Mouse (Mus musculus): ENCODE results near the gene Snx17. TPM values are rescaled to one million over a fixed set of nuclear protein-coding genes. Genes with fewer than 3 reads are reported as not detected.

Gene Snx17
- polyA plus RNA-seq (2011; ENCODE audit: insufficient read depth, insufficient read length, low read depth, missing spikeins) = 40.0 and 45.9 TPM in 2 replicates

DNA sequence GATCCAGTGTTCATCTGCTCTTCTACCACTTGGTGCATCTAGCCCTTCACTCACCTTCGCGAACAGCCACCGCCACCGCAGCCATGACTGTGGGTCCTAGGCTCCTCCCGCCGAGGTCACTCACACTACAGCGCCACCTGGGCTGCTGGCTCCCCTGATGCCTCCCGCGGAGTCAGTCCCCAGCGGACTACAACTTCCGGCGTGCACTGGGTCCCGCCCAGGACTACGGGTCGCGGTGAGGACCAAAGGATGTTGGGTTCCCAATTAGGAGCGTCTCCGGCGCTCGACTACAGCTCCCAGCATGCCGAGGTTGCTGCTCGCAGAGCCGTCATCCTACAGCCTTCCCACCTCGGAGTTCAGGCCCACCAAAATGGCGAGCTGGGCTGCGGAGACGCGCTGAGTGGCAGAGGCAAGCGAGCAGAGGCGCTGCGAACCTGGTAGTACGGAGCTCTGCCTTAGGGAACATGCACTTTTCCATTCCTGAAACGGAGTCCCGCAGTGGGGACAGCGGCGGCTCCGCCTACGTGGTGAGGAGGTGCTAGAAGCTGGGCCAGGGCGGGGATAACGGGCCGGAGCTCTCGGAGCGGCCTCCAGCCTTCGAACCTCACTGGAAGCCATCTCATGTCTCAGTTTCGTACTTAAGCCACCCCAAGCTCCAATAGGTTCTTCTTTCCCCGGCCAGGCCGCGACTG is at the start of gene Snx17, which contains the start of gene Eif2b4:
Snx17 (plus strand) TSS at position 289 of the 692 bp plus-strand sequence.
Eif2b4 (minus strand) TSS at position 492 of the 692 bp plus-strand sequence.
- peak within 1 kb of the TSS; percentile 90 for H3K4me3 ChIP-seq (ENCODE audit: low read depth, low read length)
- no peaks in the 10 kb centered on the region for H3K4me1 ChIP-seq (ENCODE audit: control insufficient read depth, insufficient read depth, low read length)
- 0 out of 2 replicates have a peak within 1 kb of the TSS, but pooled peaks have one; percentile 12 for H3K27ac ChIP-seq (ENCODE audit: insufficient read depth, low read length)
- peaks cover 25% of the 10 kb centered on the region for H3K36me3 ChIP-seq (ENCODE audit: control insufficient read depth, insufficient read depth, low read length, poor library complexity, severe bottlenecking)
- H3K9me3 ChIP-seq (replicated peaks; ENCODE audit: control insufficient read depth, insufficient read depth, low read length, poor library complexity, severe bottlenecking) = no peaks in the 10 kb centered on the region
- TF ChIP-seq POLR2A (IDR thresholded peaks at IDR 0.05; ENCODE audit: insufficient read depth, low read length) = peak; percentile 32
- peak; percentile 19; the same call in 1 of the 2 replicates for TF ChIP-seq EP300 (IDR thresholded peaks at IDR 0.05; ENCODE audit: insufficient read depth, low read depth, low read length)
- peak; percentile 64 for TF ChIP-seq CTCF (IDR thresholded peaks at IDR 0.05; ENCODE audit: low read depth, low read length)
- H3K9ac ChIP-seq (ENCODE audit: low read depth, poor library complexity, severe bottlenecking) = peak within 1 kb of the TSS; percentile 77
- no peaks in the 10 kb centered on the region for H3K27me3 ChIP-seq (ENCODE audit: control insufficient read depth, insufficient read depth, low read length, poor library complexity, severe bottlenecking)

DNA sequence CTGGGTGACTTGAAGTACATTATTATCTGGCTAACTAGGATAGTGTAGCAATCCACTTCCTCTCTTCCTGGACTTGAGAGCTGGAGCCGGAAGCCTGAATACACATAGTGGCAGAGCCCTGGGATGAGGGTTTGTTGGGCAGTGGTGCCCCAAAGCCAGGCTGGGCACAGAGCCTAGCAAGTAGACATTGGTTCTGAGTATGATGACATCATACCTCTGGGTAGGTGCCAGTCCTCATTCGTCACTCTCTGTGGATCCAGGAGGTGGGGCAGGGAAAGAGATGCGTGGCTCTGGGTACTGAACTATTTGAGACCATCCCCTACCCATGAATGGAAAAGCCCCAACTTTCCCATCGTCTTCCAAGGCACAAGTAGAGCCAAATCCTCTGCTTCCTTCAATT is 43.2 kb upstream of the Snx17 start:
- H3K4me3 ChIP-seq (ENCODE audit: low read depth, low read length) = no peak overlapping the region
- TF ChIP-seq EP300 (IDR thresholded peaks at IDR 0.05; ENCODE audit: insufficient read depth, low read depth, low read length) (no peak), CTCF (IDR thresholded peaks at IDR 0.05; ENCODE audit: low read depth, low read length) (no peak), POLR2A (IDR thresholded peaks at IDR 0.05; ENCODE audit: insufficient read depth, low read length) (no peak)
- no peak overlapping the region for H3K9ac ChIP-seq (ENCODE audit: low read depth, poor library complexity, severe bottlenecking)
- H3K27me3 ChIP-seq (ENCODE audit: control insufficient read depth, insufficient read depth, low read length, poor library complexity, severe bottlenecking) = no peaks in the 10 kb centered on the region
- H3K27ac ChIP-seq (ENCODE audit: insufficient read depth, low read length) = no peak overlapping the region
- peaks cover 2% of the 10 kb centered on the region for H3K36me3 ChIP-seq (ENCODE audit: control insufficient read depth, insufficient read depth, low read length, poor library complexity, severe bottlenecking)
- no peaks in the 10 kb centered on the region for H3K9me3 ChIP-seq (replicated peaks; ENCODE audit: control insufficient read depth, insufficient read depth, low read length, poor library complexity, severe bottlenecking)
- no peaks in the 10 kb centered on the region for H3K4me1 ChIP-seq (ENCODE audit: control insufficient read depth, insufficient read depth, low read length)

DNA sequence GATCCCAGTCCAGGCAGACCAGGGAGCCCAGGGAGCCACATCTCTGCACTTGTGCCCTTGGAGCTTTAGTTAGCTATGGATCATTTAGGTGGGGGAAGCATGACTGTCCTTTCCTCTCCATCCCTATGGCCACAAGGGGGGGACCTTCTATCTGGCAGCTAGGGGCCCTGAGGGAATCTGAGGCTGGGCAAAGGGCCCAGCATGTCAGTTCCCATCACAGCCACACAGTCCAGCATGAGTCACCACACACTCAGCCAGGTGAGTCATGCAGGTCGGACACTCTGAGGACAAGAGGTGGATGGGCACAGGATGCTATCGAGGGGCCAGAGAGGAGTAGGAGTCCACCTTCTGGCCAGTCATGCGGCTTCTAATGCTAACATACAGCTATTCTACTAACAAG is 41.3 kb upstream of the Snx17 start:
- Histone ChIP-seq H3K36me3 (ENCODE audit: control insufficient read depth, insufficient read depth, low read length, poor library complexity, severe bottlenecking) (peaks cover 3% of the 10 kb centered on the region; the same call in 1 of the 2 replicates), H3K4me1 (ENCODE audit: control insufficient read depth, insufficient read depth, low read length) (no peaks in the 10 kb centered on the region), H3K4me3 (ENCODE audit: low read depth, low read length) (no peak overlapping the region), H3K27me3 (ENCODE audit: control insufficient read depth, insufficient read depth, low read length, poor library complexity, severe bottlenecking) (no peaks in the 10 kb centered on the region), H3K9me3 (replicated peaks; ENCODE audit: control insufficient read depth, insufficient read depth, low read length, poor library complexity, severe bottlenecking) (no peaks in the 10 kb centered on the region), H3K9ac (ENCODE audit: low read depth, poor library complexity, severe bottlenecking) (no peak overlapping the region), H3K27ac (ENCODE audit: insufficient read depth, low read length) (no peak overlapping the region)
- TF ChIP-seq EP300 (IDR thresholded peaks at IDR 0.05; ENCODE audit: insufficient read depth, low read depth, low read length) (no peak), CTCF (IDR thresholded peaks at IDR 0.05; ENCODE audit: low read depth, low read length) (peak; percentile 7)

DNA sequence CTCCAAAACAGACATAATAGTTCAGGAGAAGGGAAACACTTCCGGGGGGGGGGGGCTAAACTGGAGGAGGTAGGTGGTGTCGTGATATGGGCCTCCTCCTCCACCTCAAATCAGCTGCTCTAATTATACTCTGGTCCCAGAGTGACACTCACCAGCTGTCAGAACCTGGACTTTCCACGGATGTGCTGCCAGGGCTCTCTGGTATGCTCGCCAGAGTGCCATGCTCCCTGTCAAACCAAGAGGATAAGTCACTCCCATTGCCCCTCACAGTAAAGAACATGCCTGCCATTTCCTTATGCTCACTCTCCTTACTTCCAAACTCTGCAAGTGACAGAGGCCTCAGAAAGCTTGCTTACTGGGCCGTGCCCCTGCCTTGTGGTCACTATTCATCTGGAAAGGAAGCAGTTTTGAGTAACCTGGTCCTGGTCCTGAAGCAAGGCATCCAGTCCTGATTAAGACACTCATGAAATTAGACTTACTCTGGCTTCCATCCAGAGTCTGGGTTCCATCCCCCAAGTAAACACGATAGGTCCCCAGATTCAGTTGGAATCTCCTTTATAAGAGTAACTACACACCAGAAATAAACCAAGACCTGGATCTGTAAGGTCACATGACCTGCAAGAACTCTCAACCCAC is 39.4 kb upstream of the Snx17 start:
- no peaks in the 10 kb centered on the region for H3K9me3 ChIP-seq (replicated peaks; ENCODE audit: control insufficient read depth, insufficient read depth, low read length, poor library complexity, severe bottlenecking)
- no peaks in the 10 kb centered on the region for H3K4me1 ChIP-seq (ENCODE audit: control insufficient read depth, insufficient read depth, low read length)
- TF ChIP-seq EP300 (IDR thresholded peaks at IDR 0.05; ENCODE audit: insufficient read depth, low read depth, low read length) (no peak), POLR2A (IDR thresholded peaks at IDR 0.05; ENCODE audit: insufficient read depth, low read length) (no peak), CTCF (IDR thresholded peaks at IDR 0.05; ENCODE audit: low read depth, low read length) (no peak)
- H3K4me3 ChIP-seq (ENCODE audit: low read depth, low read length) = peak overlapping the region; percentile 78
- peak overlapping the region; percentile 64 for H3K9ac ChIP-seq (ENCODE audit: low read depth, poor library complexity, severe bottlenecking)
- no peaks in the 10 kb centered on the region for H3K27me3 ChIP-seq (ENCODE audit: control insufficient read depth, insufficient read depth, low read length, poor library complexity, severe bottlenecking)
- H3K36me3 ChIP-seq (ENCODE audit: control insufficient read depth, insufficient read depth, low read length, poor library complexity, severe bottlenecking) = peaks cover 22% of the 10 kb centered on the region
- H3K27ac ChIP-seq (ENCODE audit: insufficient read depth, low read length) = no peak overlapping the region

DNA sequence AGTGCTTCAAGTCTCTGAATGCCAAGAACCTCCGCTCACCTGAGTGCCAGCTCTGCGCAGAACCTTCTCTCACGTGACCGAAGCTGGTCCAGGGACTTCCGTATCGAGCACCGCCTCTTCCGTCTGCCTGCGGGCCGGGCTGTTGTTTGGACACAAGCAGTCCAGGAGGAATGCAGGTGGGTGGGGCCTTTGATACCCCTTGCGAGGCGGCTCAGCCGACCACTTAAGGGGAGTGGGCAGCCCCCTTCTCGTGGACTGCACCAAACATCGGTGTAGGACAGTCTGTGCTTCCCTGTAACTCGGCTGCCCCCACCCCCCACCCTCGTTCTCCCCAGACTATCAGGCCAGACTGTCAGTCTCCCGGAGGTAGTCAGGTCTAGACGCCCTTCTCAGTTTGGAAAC is 38.9 kb upstream of the Snx17 start, which contains the start of gene Mpv17:
Mpv17 (minus strand) TSS at position 100 of the 402 bp plus-strand sequence.
- Histone ChIP-seq H3K27ac (ENCODE audit: insufficient read depth, low read length) (no peak within 1 kb of the TSS), H3K4me1 (ENCODE audit: control insufficient read depth, insufficient read depth, low read length) (no peaks in the 10 kb centered on the region), H3K36me3 (ENCODE audit: control insufficient read depth, insufficient read depth, low read length, poor library complexity, severe bottlenecking) (peaks cover 26% of the 10 kb centered on the region), H3K27me3 (ENCODE audit: control insufficient read depth, insufficient read depth, low read length, poor library complexity, severe bottlenecking) (no peaks in the 10 kb centered on the region), H3K4me3 (ENCODE audit: low read depth, low read length) (peak within 1 kb of the TSS; percentile 78), H3K9ac (ENCODE audit: low read depth, poor library complexity, severe bottlenecking) (peak within 1 kb of the TSS; percentile 64), H3K9me3 (replicated peaks; ENCODE audit: control insufficient read depth, insufficient read depth, low read length, poor library complexity, severe bottlenecking) (no peaks in the 10 kb centered on the region)
- peak; percentile 82 for TF ChIP-seq POLR2A (IDR thresholded peaks at IDR 0.05; ENCODE audit: insufficient read depth, low read length)
- no peak for TF ChIP-seq CTCF (IDR thresholded peaks at IDR 0.05; ENCODE audit: low read depth, low read length)
- no peak for TF ChIP-seq EP300 (IDR thresholded peaks at IDR 0.05; ENCODE audit: insufficient read depth, low read depth, low read length)

DNA sequence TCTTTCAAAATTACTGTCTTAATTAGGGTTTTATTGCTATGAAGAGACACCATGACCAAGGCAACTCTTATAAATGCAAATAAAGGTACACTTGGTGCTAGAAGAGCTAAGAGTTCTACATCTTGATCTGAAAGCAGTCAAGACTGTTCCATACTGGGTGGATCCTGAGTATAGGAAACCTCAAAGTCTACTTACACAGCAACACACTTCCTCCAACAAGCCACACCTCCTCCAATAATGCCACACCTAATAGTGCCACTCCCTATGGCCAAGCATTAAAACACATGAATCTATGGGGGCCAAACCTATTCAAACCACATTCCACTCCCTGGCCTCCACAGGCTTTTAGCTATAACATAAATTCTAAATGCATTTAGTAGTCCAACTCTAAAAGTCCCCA is 30.6 kb upstream of the Snx17 start:
- H3K36me3 ChIP-seq (ENCODE audit: control insufficient read depth, insufficient read depth, low read length, poor library complexity, severe bottlenecking) = peaks cover 81% of the 10 kb centered on the region
- TF ChIP-seq CTCF (IDR thresholded peaks at IDR 0.05; ENCODE audit: low read depth, low read length) (no peak), EP300 (IDR thresholded peaks at IDR 0.05; ENCODE audit: insufficient read depth, low read depth, low read length) (no peak), POLR2A (IDR thresholded peaks at IDR 0.05; ENCODE audit: insufficient read depth, low read length) (no peak)
- no peak overlapping the region for H3K4me3 ChIP-seq (ENCODE audit: low read depth, low read length)
- H3K9ac ChIP-seq (ENCODE audit: low read depth, poor library complexity, severe bottlenecking) = no peak overlapping the region
- H3K9me3 ChIP-seq (replicated peaks; ENCODE audit: control insufficient read depth, insufficient read depth, low read length, poor library complexity, severe bottlenecking) = no peaks in the 10 kb centered on the region
- no peaks in the 10 kb centered on the region for H3K4me1 ChIP-seq (ENCODE audit: control insufficient read depth, insufficient read depth, low read length)
- no peaks in the 10 kb centered on the region for H3K27me3 ChIP-seq (ENCODE audit: control insufficient read depth, insufficient read depth, low read length, poor library complexity, severe bottlenecking)
- no peak overlapping the region for H3K27ac ChIP-seq (ENCODE audit: insufficient read depth, low read length)
